Mouse (Mus musculus) lung, postnatal 0 days (tissue): ENCODE measurements at regions not wholly inside any gene's neighbourhood (a gene's known extent, or its start where the extent isn't known, plus 50 kb on each side); places are given as distances from the start of the nearest gene placed in this dataset.

ENCODE experiments used
- CTCF ChIP-seq: IDR thresholded peaks from 2 replicates; pipeline ENCODE4 v1.5.1; 2016; ENCODE audit warnings: antibody characterized with exemption, mild to moderate bottlenecking
- EP300 ChIP-seq: IDR thresholded peaks from 2 replicates; pipeline ENCODE4 v1.6.1; 2016; ENCODE audit warnings: antibody characterized with exemption, mild to moderate bottlenecking, control low read depth

GRCm38 (mm10) chr4:75535067-75535466, 257.0 kb upstream of the Dmac1 start:
- no peak for TF ChIP-seq CTCF
- TF ChIP-seq EP300 = no peak
